Mouse (Mus musculus): ENCODE results near the gene Cenpe.
"Not testable (repeated sequence)": the region's sequence is repeated elsewhere in the genome, so short reads cannot be mapped to it uniquely, and the experiment has no call there.

Cenpe gene

DNA sequence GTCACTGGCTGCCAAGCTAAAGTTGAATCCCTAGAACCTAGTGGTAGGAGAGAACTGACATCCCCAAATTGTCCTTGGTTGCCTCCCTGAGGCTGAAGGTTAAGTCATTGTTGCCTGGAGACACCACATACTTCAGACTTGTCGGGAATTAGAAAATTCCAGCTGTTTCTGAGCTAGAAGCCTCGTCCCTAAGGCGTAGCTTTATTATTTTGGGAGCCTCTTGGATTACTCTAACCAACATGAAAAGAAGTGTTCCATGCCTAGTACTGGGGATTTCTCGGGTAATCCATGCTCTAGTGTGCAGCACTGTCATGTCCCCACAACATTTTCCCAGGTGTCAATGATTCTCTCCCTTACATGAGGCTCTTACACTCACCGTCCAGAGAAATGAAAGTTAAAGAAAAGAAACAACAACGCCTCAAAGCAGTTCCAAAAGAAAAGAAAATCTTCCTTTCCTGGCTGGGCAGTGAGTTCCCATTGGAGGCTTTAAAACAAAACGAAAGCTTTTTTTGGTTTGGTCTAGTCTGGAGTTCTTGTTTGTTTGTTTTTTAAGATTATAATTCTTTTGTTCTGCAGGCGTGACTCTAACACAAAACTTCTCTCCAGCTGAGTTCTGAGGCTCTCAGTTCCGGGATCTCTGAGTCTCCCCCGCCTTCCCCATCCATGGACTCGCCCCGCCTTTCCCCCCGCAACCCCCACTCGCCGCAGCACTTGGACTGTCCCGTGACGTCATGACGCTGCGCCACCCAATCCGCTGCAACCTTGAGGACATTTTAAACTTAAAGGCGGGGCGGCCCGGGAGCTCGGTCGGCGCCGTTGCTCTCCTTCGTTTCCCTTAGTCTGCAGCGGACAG, at the start of gene Cenpe:
Cenpe (plus strand) TSS at position 733 of the 853 bp plus-strand sequence.
- peak; percentile 79 to 84 for DNase-seq

DNA sequence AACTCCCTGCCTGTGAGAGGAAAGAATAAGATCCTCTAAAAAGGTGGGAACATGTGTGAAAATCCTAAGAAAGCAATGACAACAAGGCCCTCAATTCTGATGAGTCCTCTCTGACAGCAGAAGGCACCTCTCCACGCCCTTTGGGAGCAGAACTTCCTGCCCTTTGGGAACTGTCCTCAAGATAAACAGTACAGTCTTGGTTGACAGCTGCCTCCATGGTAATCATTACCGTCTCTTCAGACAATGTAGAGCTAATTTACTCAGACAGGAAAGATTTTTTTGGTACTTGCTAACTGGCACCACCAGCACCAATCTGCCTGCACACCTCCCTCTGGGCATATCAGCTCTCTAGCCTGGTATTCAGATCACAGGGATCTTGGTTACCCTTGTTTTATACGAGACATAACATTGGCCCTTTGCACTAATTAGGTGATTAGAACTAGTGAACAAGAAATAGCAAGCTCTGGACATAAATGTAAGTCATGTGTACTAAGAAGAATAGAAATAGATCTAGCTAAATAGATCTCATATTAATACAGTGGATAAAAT, 40.4 kb upstream of the Cenpe start:
- no peak for DNase-seq

DNA sequence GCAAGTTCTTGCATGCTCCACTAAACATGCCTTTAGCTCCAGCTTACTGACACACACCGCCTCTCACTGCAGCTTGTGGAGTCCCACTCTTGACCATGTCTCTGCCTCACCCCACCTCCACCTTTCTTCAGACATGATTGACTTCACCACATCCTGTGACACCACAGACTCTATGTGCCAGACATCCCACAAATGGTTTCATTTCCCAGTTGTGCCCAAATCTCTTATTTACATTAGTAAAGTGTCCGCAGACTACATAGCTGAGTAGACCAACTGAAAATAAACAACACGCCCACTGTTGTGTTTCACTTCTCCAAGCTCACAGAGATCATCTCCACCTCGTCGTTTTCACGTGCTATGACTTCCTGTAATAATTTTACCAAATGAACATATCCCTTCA, 20.5 kb upstream of the Cenpe start:
- DNase-seq, result no peak

DNA sequence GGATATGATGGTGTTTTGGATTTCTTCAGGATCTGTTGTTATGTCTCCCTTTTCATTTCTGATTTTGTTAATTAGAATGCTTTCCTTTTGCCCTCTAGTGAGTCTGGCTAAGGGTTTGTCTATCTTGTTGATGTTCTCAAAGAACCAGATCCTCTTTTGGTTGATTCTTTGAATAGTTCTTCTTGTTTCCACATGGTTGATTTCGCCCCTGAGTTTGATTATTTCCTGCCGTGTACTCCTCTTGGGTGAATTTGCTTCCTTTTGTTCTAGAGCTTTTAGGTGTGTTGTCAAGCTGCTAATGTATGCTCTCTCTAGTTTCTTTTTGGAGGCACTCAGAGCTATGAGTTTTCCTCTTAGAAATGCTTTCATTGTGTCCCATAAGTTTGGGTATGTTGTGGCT, 14.3 kb upstream of the Cenpe start:
- DNase-seq, result not testable (repeated sequence)

DNA sequence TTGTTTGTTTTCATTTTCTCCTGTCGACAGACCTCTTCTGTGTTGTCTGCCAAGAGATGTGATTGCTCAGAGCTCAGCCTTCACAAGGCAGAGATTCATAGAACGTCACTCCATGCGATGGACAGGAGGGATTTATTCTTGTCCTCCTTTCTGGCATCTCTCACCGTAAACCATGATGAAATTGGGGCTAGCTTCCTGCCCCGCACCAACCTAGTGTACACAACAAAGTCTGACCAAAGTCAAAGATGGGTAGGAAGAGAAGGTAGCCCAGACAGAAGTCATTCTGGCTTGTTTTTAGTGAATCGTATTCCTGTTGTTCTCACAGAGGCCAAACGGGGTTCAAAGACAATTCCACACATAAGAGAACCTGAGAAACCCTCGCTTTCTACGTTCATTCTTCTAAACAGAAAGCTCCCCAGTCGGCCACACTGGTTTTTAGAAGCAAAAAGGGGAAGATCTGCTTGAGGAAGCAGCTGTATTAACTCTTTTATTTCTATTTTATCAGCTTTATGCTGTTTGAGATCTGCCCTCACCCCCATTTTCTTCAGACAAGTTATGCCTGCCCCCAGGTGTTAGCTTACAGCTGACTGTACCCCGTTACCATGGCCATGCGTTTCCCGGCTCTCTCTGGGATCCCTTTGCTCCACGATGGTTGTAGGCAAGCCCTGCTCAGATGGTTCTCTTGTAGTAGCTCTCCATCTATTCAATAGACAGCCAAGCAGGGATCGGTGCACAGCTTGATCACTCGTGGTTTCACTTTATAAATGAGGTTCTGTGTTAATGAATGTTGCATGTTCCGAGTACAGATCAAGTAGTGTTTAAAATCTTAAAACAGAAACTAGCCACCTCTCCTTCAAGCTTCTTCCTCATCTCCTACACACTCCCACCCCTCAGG, 11.7 kb upstream of the Cenpe start:
- DNase-seq, result no peak

DNA sequence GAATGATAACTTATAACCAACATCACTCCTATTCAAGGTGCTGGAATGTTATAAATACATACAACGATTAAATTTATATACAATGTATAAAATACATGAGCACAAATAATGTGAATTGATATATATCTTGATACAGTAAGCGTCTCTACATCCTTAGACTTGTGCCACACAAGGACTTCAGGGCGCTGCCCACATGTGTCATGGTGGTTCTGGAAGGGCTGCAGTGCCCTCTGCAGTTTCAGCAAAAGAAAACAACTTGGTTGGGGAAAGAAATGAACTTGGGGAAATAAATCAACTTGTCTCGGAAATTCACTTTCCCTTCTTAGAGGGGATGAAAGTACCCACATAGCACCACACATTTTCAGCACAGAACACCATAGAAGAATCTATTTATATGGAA, 5.7 kb upstream of the Cenpe start:
- DNase-seq, result no peak

DNA sequence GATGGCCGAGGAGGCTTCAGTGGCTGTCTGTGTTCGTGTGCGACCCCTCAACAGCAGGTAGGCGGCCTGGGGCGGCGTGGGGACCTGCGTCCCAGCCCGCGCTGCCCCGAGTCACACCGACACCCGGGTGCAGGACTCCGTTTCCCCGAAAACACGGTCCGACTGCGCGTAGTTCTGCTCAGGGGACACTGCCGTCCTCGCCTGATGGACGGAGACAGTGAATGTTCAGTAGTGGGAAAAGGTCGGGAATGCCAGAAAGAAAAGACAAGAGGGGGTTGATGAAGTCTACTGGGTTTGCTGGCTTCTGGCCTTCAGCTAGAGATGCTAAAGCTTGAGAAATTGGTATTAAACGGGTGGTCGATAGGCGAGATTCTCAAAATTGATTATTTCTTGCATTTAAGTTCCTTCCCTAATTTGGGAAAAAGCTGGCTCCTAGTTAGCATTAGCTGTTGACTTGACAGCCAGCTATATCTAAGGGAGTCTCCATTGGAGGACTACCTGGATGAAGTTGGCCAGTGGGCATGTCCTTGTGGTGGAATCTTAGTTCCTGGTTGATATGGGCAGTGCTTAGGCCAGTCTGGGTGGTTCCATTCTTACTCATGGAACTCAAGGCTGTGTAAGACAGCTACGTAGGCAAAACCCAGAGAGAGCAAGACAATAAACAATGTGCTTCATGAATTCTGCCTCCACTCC, 467 bp downstream of the Cenpe start:
- no peak for DNase-seq

DNA sequence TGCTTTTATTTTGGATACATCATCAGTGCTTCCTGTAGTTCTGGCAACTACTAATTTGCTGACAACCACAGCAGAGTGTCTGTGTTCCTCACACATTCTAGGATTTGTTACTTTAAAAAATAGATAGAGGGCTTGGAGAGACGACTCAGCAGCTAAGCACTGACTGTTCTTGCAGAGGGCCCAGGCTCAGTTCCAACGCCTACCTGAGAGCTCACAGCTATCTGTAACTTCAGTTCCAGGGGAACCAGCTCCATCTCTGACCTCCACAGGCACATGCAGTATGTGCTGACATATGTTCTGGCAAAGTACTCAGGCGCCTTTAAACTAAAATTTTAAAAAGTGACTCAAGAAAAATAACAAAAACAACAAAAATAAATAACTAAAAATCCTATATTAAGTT, 19.7 kb downstream of the Cenpe start:
- no peak for DNase-seq

DNA sequence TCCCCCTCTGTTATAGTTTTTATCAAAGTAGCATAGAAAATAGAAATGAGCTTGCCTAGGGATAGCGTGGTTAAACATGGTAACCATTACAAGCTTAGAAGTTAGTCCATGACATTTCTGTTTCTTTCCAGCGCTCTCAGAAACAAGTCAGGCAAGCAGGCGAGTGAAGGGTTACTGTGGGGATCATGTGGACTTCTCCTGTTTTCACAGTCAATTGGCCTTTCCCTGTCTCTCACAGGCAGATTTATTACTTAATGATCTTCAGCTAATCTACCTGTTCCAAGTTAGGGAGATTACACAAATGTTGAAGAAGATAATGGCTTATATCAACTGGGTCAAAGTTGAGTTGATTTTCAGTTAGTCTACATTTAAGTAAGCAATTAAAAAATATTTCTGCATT, 20.1 kb downstream of the Cenpe start:
- no peak for DNase-seq

DNA sequence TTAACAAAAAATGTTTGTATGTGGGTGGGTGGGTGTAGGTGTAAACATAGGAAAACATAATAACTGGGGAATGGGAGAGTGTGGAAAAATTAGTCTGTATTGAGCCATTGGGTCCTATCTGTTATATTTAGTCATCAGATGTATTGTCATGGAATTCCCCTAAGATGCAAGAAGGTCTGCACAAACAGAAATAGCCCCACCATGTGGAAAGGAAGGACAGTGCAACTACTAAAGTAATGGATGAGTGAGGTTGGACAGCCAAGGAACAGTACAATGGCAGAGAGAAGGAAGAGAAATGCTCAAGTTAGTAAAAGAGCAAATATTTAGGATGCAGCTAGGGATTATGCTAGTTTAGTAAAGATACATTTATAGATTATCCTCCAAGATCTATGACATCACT, 33.4 kb downstream of the Cenpe start:
- DNase-seq, result no peak

DNA sequence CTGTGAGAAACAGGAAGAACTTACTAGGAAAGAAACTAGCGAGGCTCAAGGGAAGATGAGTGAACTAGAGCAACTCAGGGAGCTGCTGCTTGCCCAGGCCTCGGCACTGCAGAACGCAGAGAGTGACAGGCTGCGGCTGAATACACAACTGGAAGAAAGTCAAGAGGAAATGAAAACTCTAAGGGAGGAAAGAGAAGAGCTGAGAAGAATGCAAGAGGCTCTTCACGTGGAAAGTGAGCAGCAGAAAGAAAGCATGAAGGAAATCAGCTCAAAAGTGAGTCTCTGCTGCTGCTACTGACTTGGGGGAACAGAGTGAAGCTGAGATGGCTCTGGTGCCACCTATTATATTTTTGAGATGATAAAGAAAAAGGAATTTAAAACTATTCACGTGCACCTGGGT, 34.5 kb downstream of the Cenpe start:
- DNase-seq, result no peak

DNA sequence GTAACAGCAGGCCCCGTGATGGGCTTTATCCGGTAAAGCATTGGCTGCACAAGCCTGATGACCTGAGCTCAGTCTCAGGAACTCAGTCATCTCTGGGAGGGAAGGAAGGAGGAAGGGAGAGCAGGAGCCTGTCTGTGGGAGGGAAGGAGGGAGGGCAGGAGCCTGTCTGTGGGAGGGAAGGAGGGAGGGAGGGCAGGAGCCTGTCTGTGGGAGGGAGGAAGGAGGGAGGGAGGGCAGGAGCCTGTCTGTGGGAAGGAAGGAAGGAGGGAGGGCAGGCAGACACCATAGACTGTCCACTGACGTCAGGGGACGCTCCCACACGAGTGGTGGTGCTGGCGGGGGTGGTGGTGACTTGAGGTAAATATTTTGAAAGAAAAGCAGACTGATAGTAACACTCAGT, 36.8 kb downstream of the Cenpe start:
- no peak for DNase-seq

DNA sequence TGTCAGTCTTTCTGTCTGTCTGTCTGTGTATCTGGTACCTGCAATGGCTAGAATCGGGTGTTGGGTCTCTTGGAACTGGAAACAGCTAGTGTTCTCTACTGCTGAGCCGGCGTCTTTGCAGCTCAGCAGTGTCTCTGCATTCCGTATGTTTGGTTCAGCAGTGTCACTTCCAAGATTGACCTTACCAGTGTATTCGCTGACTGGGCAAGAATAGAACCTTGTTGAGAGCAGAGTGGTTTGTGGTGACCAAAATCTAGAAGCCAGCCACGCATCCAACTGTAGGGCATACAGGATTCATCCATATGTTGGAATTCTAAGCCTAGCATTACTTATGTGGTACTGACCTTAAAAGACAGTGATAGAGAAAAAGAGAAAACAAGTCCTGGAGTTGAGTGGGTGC, 39.5 kb downstream of the Cenpe start:
- no peak for DNase-seq

DNA sequence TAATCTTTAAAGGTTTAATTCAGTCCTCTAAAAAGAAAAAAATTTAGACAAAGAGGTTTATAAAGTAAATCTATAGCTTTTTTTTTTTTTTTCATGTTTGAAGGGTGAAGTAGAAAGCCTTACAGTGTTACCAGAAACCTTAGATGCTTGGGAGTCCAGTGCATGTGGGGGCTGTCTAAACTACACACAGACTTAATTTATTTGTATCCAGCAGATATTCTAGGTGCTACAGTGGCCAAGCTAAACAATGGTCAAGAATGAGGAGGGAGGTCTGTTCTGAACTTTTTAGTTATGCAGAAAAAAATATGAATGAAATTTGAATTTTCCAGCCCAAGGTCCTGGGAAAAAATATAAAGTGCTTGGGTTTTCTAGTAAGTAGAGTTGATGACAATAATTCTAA, 42.4 kb downstream of the Cenpe start:
- DNase-seq, result no peak

DNA sequence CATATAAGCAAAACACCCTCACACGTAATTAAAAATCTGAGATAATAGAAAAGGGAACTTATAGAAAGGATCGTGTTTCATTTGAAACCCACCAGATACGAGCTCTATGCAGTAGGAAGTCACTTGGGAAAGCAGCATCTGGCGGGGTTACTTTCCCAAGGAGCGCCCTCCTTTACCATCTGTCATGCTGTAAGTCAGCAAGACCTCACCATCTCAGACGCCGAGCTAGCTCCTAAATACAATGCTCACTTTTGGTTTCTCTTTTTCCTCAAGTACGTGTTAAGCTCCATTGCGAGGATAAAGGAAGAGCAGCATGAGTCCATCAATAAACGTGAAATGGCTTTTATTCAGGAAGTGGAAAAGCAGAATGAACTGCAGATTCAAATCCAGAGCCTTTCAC, 46.6 kb downstream of the Cenpe start:
- no peak for DNase-seq

DNA sequence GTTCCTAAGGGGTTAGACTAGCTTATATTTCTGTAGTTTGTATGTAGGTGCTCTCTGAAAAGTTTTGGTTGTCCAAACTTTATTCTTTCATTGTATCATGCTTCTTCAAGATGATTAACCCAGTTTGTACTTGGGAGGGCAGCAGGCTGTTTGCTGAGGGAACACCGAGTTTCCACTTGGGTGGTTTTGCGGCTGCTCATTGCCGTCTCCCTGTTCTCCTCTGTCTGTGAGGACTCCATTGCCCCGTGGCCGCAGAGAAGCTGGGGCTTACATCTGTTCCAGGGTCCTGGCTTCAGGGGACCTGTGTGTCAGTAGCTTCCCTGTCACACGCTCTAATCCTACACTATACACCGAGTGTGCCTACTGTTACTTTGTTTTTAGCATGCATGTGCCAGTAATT, 47.9 kb downstream of the Cenpe start:
- DNase-seq, result peak in 1 of 2 experiments; percentile 43

DNA sequence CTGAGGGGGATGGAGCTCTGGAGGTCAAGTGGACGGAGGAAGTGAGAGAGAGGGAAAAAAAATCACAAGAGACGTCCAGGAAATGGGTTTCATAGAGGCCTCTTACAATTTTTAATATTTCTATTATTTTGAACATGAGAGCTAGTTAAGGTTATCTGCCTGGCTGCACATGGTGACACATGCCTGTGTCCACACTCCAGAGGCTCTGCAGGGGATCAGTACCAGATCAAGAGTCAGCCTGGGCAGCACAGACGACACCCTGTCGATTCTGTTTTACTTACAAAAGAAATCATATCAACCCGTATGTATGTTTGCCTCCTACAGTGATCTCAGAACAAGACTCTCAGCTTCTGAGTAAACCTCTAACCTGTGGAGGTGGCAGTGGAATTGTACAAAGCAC, 56.3 kb downstream of the Cenpe start:
- DNase-seq, result no peak

DNA sequence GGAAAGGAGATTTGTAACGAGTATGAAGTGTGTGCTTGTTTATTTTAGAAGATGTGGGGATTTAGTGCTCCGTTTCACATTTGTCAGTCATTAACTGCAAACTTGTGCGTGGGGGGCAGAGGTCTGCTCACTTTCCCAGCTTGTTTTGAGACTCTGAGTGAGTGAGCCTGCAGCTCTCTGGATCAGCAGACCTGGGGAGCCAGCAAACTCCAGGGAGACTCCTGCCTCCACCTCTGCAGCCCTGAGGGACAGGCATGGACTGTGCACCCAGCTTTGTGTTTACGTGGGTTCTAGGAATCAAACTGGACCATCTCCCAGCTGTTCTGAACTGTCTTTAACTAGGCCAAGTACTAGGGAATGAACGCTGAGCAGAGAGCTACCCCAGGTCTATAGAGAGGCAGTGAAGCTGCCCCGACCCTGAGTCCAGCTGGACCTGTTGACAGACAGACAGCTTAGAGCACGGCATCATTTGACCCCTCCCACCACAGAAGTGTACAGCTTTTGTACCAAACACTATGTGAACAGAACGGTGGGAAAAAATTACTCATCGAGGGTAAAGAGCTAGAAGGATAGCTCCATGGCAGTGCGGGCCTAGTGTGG, 57.2 kb downstream of the Cenpe start:
- peak; percentile 79 to 82 for DNase-seq

DNA sequence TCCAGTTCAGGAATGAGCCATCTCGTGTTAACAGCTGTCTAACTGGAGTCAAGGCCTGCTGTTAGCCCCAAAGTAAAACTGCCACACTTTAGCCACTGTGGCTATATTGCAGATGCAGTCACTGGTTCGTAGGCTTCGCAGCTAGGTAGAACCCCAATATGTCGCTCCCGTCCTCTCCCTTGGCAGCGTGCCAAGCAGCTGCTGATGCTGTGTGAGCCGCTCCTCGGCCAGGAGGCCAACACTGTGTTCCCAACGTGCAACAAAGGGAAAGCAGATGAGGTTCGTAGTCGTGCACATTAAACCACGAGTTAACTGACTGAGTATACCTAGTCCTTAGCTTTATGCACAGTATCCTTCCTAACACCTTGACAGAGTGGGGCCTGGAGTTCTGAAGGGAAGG, 60.3 kb downstream of the Cenpe start:
- no peak for DNase-seq

DNA sequence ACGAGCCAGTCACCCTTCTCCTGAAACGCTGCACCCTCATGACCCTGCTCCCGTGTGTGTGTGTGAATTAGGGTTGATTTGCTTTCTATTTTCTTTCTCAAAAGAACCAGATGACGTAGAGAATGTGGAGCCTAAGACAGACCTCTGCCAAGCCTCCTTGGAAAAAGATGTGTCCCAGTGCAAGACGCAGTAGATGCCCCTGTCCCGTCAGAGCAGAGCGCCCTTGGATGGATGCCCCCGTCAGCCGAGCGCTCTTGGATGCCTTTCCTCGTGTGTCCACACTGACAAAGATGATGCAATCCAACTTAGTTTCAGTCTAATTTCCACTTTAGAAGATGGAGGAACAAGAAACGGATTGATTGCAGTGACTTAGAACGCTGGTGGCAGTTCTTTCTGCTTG, 60.7 kb downstream of the Cenpe start:
- DNase-seq, result no peak

DNA sequence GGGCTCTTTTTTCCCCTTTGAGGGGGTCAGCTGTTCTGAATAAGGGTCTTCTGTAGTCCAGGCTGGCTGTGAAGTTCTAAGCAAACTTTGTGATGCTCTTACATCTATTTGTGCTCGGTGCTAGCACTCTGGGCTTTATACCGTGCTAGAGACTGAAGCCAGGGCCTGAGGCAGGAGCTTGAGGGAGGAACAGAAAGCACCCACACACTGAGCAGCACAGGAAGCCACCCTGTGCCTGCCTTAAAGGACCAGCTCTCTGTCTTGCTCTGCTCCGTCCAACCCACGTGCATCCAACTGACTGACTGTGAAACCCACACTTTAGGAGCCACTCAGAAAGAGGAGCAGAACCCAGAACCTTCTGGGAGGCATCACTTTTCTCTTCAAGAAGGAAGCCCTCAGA, 67.8 kb downstream of the Cenpe start:
- DNase-seq, result no peak

DNA sequence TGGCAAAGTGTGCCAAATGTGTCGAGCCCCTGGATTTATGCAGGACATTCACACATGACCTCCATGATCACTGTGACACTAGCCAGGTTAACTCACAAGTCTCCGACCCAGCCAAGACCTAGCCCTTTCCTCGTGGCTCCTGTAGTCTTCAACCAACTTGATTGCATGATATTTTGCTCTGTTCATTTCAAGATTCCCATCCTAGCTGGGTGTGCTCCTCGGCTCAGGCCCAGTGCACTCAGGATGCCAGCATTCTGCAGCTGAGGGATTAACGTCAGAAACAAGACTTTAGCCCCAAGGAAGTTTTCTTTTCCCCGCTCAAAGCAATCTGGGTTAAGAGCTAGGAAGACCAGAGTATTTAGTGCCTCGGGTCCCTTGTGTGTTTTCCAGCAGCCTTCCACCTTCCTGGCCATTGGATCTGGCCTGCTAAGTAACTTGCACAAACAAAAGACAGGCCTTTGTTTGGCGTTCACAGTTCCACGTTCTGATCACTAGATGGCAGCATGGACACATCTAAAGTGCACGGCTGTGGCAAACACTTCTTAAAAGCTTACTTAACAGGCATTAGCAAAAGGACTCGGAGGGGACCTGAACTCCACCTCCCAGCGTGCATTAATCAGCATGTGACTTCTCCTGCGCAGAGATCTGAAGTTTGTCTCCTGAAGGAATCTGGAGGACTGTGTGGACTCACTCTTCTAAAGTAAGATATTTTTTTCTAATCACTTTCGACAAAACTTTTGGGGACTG, 68.5 kb downstream of the Cenpe start, which contains the start of gene Bdh2:
Bdh2 (plus strand) TSS at position 553 of the 747 bp plus-strand sequence.
- peak; percentile 88 to 92 for DNase-seq
